Mouse (Mus musculus): Measurements from ENCODE around the gene Gm12248. TPM values are rescaled to one million over a fixed set of nuclear protein-coding genes. Genes with fewer than 3 reads are reported as not detected.

The Gm12248 gene
- polyA plus RNA-seq, 1 experiment: 0.19 TPM

- H3K27me3 ChIP-seq (ENCODE audit: control insufficient read depth, insufficient read depth, insufficient read length): no peaks in the 10 kb centered on the region
- TF ChIP-seq E2F4 (IDR thresholded peaks at IDR 0.05; ENCODE audit: insufficient read depth) (no peak), TCF3 (IDR thresholded peaks at IDR 0.05; ENCODE audit: insufficient read length, low read depth) (no peak), USF1 (IDR thresholded peaks at IDR 0.05; ENCODE audit: low read depth) (no peak), CEBPB (IDR thresholded peaks at IDR 0.05; ENCODE audit: insufficient read depth, poor library complexity, severe bottlenecking) (no peak)
Observed at GRCm38 (mm10) chr11:58018287-58018686, 74.6 kb downstream of the Gm12248 start.

DNA sequence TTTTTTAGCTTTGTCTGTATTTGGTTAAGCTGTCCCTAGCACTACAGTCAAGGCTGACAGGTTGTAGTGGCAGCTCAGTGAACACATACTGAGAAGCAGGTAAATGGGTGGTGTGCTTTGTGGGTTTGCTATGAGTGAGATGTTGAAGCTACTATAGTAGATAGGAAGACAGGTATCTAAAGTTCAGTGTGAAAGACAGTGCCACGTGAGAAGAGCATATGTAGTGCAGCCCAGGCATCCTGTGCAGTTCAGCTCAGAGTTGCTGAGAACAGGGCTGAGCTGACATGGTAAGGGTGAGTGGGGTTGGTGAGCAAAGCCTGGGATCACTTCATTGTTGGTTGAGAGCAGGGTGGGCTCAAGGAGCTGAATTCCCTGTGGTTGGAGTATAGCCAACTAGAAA is 75.5 kb downstream of the Gm12248 start:
- Histone ChIP-seq H3K79me2 (ENCODE audit: control insufficient read depth, insufficient read depth) (peaks cover 100% of the 10 kb centered on the region), H3K27me3 (ENCODE audit: control insufficient read depth, insufficient read depth, insufficient read length) (no peaks in the 10 kb centered on the region), H3K4me3 (no peak overlapping the region), H3K4me2 (ENCODE audit: low read depth) (no peak overlapping the region), H3ac (ENCODE audit: control insufficient read depth, insufficient read length) (no peak overlapping the region), H3K36me3 (ENCODE audit: control insufficient read depth, insufficient read depth) (no peaks in the 10 kb centered on the region)
- no peak for TF ChIP-seq SRF (IDR thresholded peaks at IDR 0.05; ENCODE audit: control insufficient read depth, insufficient read length, low read depth)

More at GRCm38 (mm10) chr11:58018287-58018686, 74.6 kb downstream of the Gm12248 start:
- H3K4me2 ChIP-seq (ENCODE audit: low read depth): no peak overlapping the region
- H3K4me3 ChIP-seq: no peak overlapping the region
- peaks cover 99% of the 10 kb centered on the region for H3K79me2 ChIP-seq (ENCODE audit: control insufficient read depth, insufficient read depth)
- H3K36me3 ChIP-seq (ENCODE audit: control insufficient read depth, insufficient read depth): no peaks in the 10 kb centered on the region
- H3ac ChIP-seq (ENCODE audit: control insufficient read depth, insufficient read length): no peak overlapping the region

GRCm38 (mm10) chr11:58016371-58016770 is 76.6 kb downstream of the Gm12248 start:
- no peak overlapping the region for H3K4me2 ChIP-seq (ENCODE audit: low read depth)

DNA sequence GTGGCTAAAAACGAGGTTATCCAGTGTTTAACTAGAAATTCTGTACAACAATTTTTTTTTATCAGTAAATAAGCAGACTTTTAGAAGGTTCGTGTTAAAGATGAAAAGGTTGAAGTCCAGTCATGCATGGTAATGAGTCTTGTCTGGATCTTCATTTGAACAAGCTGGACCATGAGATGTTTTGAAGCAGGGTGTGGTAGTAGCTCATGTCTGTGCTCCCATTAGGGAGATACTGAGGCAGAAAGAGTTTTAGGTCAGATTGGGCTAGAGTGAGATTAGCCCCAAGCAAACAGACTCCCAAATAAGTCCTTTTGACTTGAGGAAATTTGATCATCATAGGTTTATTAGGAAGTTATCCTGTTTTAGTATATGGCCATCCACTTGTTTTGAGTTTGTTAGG is 77.6 kb downstream of the Gm12248 start:
- H3K36me3 ChIP-seq (ENCODE audit: control insufficient read depth, insufficient read depth): no peaks in the 10 kb centered on the region
- TF ChIP-seq POLR2A (IDR thresholded peaks at IDR 0.05; ENCODE audit: insufficient read length, low read depth) (no peak), POLR2AphosphoS2 (IDR thresholded peaks at IDR 0.05; ENCODE audit: insufficient read length, low read depth) (no peak), TCF12 (IDR thresholded peaks at IDR 0.05; ENCODE audit: insufficient read depth, poor library complexity, severe bottlenecking) (no peak), CEBPB (IDR thresholded peaks at IDR 0.05; ENCODE audit: insufficient read depth, poor library complexity, severe bottlenecking) (no peak), MYOD1 (IDR thresholded peaks at IDR 0.05; ENCODE audit: control insufficient read depth in 1 of 3, insufficient read length in 2 of 3, low read depth in 2 of 3) (no peak), MYOG (IDR thresholded peaks at IDR 0.05; ENCODE audit: control insufficient read depth in 1 of 3, insufficient read depth in 1 of 3, insufficient read length in 2 of 3, low read depth in 2 of 3) (no peak), MAX (IDR thresholded peaks at IDR 0.05; ENCODE audit: low read depth) (no peak)
- no peak overlapping the region for H3ac ChIP-seq (ENCODE audit: control insufficient read depth, insufficient read length)
- no peak overlapping the region for H3K4me3 ChIP-seq
- no peak overlapping the region for H3K4me2 ChIP-seq (ENCODE audit: low read depth)
- peaks cover 100% of the 10 kb centered on the region for H3K79me2 ChIP-seq (ENCODE audit: control insufficient read depth, insufficient read depth)
- H3K27me3 ChIP-seq (ENCODE audit: control insufficient read depth, insufficient read depth, insufficient read length): no peaks in the 10 kb centered on the region

More at GRCm38 (mm10) chr11:58016371-58016770, 76.6 kb downstream of the Gm12248 start:
- Histone ChIP-seq H3K4me3 (no peak overlapping the region), H3K27me3 (ENCODE audit: control insufficient read depth, insufficient read depth, insufficient read length) (no peaks in the 10 kb centered on the region), H3K36me3 (ENCODE audit: control insufficient read depth, insufficient read depth) (no peaks in the 10 kb centered on the region), H3ac (ENCODE audit: control insufficient read depth, insufficient read length) (no peak overlapping the region), H3K79me2 (ENCODE audit: control insufficient read depth, insufficient read depth) (peaks cover 100% of the 10 kb centered on the region)
- no peak for TF ChIP-seq MYOG (IDR thresholded peaks at IDR 0.05; ENCODE audit: control insufficient read depth in 1 of 3, insufficient read depth in 1 of 3, insufficient read length in 2 of 3, low read depth in 2 of 3)
- no peak for TF ChIP-seq CEBPB (IDR thresholded peaks at IDR 0.05; ENCODE audit: insufficient read depth, poor library complexity, severe bottlenecking)
- TF ChIP-seq TCF3 (IDR thresholded peaks at IDR 0.05; ENCODE audit: insufficient read length, low read depth): no peak
- TF ChIP-seq SRF (IDR thresholded peaks at IDR 0.05; ENCODE audit: control insufficient read depth, insufficient read length, low read depth): no peak
- TF ChIP-seq TCF12 (IDR thresholded peaks at IDR 0.05; ENCODE audit: insufficient read depth, poor library complexity, severe bottlenecking): no peak
- TF ChIP-seq POLR2AphosphoS2 (IDR thresholded peaks at IDR 0.05; ENCODE audit: insufficient read length, low read depth): no peak
- TF ChIP-seq MYOD1 (IDR thresholded peaks at IDR 0.05; ENCODE audit: control insufficient read depth in 1 of 3, insufficient read length in 2 of 3, low read depth in 2 of 3): no peak
- TF ChIP-seq REST (IDR thresholded peaks at IDR 0.05; ENCODE audit: insufficient read depth, insufficient read length): no peak
- TF ChIP-seq E2F4 (IDR thresholded peaks at IDR 0.05; ENCODE audit: insufficient read depth): no peak
- TF ChIP-seq POLR2A (IDR thresholded peaks at IDR 0.05; ENCODE audit: insufficient read length, low read depth): no peak
- TF ChIP-seq USF1 (IDR thresholded peaks at IDR 0.05; ENCODE audit: low read depth): no peak
- no peak for TF ChIP-seq MAX (IDR thresholded peaks at IDR 0.05; ENCODE audit: low read depth)

DNA sequence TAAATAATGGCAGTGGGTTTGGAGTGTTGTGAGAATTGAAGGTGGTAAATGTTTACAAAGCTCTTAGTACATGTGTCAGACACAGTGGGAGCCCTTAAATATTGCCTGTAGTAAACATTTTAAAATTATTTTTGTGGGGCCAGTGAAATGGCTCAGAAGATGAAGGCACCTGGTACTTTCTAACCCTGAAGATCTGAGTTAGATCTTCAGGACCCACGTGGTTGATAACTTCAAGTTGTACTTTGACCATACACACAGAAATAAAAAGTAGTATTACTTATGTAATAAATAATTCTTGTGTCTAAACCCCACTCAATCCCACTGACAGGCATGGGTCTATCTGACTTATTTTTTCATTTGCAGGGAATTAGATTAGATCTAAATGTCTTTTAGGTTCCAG is 78.3 kb downstream of the Gm12248 start:
- H3K79me2 ChIP-seq (ENCODE audit: control insufficient read depth, insufficient read depth): peaks cover 99% of the 10 kb centered on the region
- no peaks in the 10 kb centered on the region for H3K27me3 ChIP-seq (ENCODE audit: control insufficient read depth, insufficient read depth, insufficient read length)
- H3K36me3 ChIP-seq (ENCODE audit: control insufficient read depth, insufficient read depth): no peaks in the 10 kb centered on the region
- no peak overlapping the region for H3K4me3 ChIP-seq
- no peak for TF ChIP-seq MYOD1 (IDR thresholded peaks at IDR 0.05; ENCODE audit: control insufficient read depth in 1 of 3, insufficient read length in 2 of 3, low read depth in 2 of 3)
- TF ChIP-seq REST (IDR thresholded peaks at IDR 0.05; ENCODE audit: insufficient read depth, insufficient read length): no peak
- TF ChIP-seq TCF12 (IDR thresholded peaks at IDR 0.05; ENCODE audit: insufficient read depth, poor library complexity, severe bottlenecking): no peak
- no peak for TF ChIP-seq MAX (IDR thresholded peaks at IDR 0.05; ENCODE audit: low read depth)
- no peak overlapping the region for H3ac ChIP-seq (ENCODE audit: control insufficient read depth, insufficient read length)
- H3K4me2 ChIP-seq (ENCODE audit: low read depth): no peak overlapping the region

Other genes starting within 250 kb of the Gm12248 start
- 67.6 TPM for gene Larp1, start 84.1 kb downstream of the Gm12248 start, polyA plus RNA-seq (2012; fragmentation: generic; extraction: Trizol)
- 51.2 TPM for gene Cnot8, start 11.0 kb upstream of the Gm12248 start, polyA plus RNA-seq (2012; fragmentation: generic; extraction: Trizol)
- gene Gemin5, start 75.4 kb upstream of the Gm12248 start, polyA plus RNA-seq (2012; fragmentation: generic; extraction: Trizol): 18.7 TPM
- 95.3 TPM for gene Mrpl22, start 78.5 kb upstream of the Gm12248 start, polyA plus RNA-seq (2012; fragmentation: generic; extraction: Trizol)
- 3.7 TPM for gene Igtp, start 106.4 kb upstream of the Gm12248 start, polyA plus RNA-seq (2012; fragmentation: generic; extraction: Trizol)
- 0.77 TPM for gene Irgm2, start 106.5 kb upstream of the Gm12248 start, polyA plus RNA-seq (2012; fragmentation: generic; extraction: Trizol)
- 0.67 TPM for gene 4930438A08Rik, start 181.7 kb upstream of the Gm12248 start, polyA plus RNA-seq (2012; fragmentation: generic; extraction: Trizol)
- gene Zfp692, start 213.9 kb upstream of the Gm12248 start, polyA plus RNA-seq (2012; fragmentation: generic; extraction: Trizol): 6.0 TPM
- gene Zfp672, start 237.2 kb upstream of the Gm12248 start, polyA plus RNA-seq (2012; fragmentation: generic; extraction: Trizol): 15.7 TPM
- gene Sh3bp5l, start 237.6 kb upstream of the Gm12248 start, polyA plus RNA-seq (2012; fragmentation: generic; extraction: Trizol): 38.1 TPM